ENCODE assay signal across 8 mouse cellular contexts in genomic region chr16:8470603-8471481, GRCm38 (mm10). TPM values are rescaled to one million over a fixed set of nuclear protein-coding genes. Genes with fewer than 3 reads are reported as not detected.
DNase-seq lines count a peak whose midpoint lies in the region; ATAC-seq lines count a peak whose summit lies in the region.

TSS of gene Mettl22 (plus strand) at chr16:8470788.

- intact Hi-C loops in gastrocnemius, postnatal 14 days (cut with DNase I; ENCODE audit: low total_unique reads), result no loop called here
- intact Hi-C loops in left cerebral cortex, postnatal 10 days (cut with DNase I), result loop anchor here (5.0 kb wide), 1 partner anchor 59 kb away; no protein-coding TSS in a partner anchor

- DNase-seq in adrenal gland, adult (ENCODE audit: inconsistent age in 2 of 2, low spot score in 1 of 2), result peak; percentile 94 to 97
- peak; percentile 95 for DNase-seq in embryo, embryonic 10.5 days (ENCODE audit: low spot score)
- DNase-seq in gastrocnemius, postnatal 14 days, result peak; percentile 88
- peak; percentile 86 to 94 for DNase-seq in left cerebral cortex, postnatal 10 days (ENCODE audit: extremely low spot score in 1 of 2, low spot score in 2 of 2)
- peak; percentile 90 for DNase-seq in right cerebral cortex, postnatal 25 days
- peak; percentile 86 for DNase-seq in urinary bladder, postnatal 4 days (ENCODE audit: low spot score in 2 of 2)

- peak; percentile 93 for ATAC-seq in inflammation-experienced regulatory T-cells, adult 6 months
- peak; percentile 90 for ATAC-seq in megakaryocyte-erythroid progenitor cell, adult 5-6 weeks (replicated peaks; ENCODE audit: low FRiP score, low TSS enrichment, poor library complexity, severe bottlenecking)

RNA-seq across cellular contexts. Expression of gene Mettl22, which starts in this region (rescaled TPM):
- 10 to 100 TPM; 61.1 to 67.3 TPM for total RNA-seq in gastrocnemius, postnatal 14 days (2021)
- polyA plus RNA-seq in inflammation-experienced regulatory T-cells, adult 6 months (2017; shearing (Covaris generic)), result 10 to 100 TPM; 10.2 to 18.3 (median 17.8) TPM
- total RNA-seq in left cerebral cortex, postnatal 10 days (2021), result 10 to 100 TPM; 35.5 to 37.6 TPM
- total RNA-seq in megakaryocyte-erythroid progenitor cell, adult 5-6 weeks (2014; fragmentation: Nextera tagmentation), result 27.1 and 47.9 TPM in 2 replicates
- 17.1 and 31.8 TPM in 2 replicates for total RNA-seq in megakaryocyte-erythroid progenitor cell, adult 5-6 weeks (2017)

Comparison
In these comparisons a context has a peak if more than half of its experiments do, and no peak if none do; other contexts are left out.
1. Peak in every context shown above with its lines: DNase-seq and ATAC-seq.